Mouse (Mus musculus): ENCODE measurements around the gene Eif2ak4. TPM values are rescaled to one million over a fixed set of nuclear protein-coding genes. Genes with fewer than 3 reads are reported as not detected.

Eif2ak4 gene
- polyA plus RNA-seq, 1 experiment from 2014 or later, result 10.2 TPM

- H3K4me1 ChIP-seq (replicated peaks; ENCODE audit: control insufficient read depth, insufficient read depth, low read length), result no peaks in the 10 kb centered on the region
- H3K4me2 ChIP-seq (ENCODE audit: low read depth, low read length), result no peak overlapping the region
- no peak overlapping the region for H3K4me3 ChIP-seq (ENCODE audit: low read length)
- no peak overlapping the region for H3K9ac ChIP-seq (ENCODE audit: low read length)
- peaks cover 4% of the 10 kb centered on the region for H3K36me3 ChIP-seq (ENCODE audit: control insufficient read depth, insufficient read depth, low read length)
- 87% methylated on average over 12 of the region's 12 CpGs for whole genome bisulfite sequencing
- no peaks in the 10 kb centered on the region for H3K27me3 ChIP-seq (ENCODE audit: control insufficient read depth, insufficient read depth, low read depth, low read length)
- H3K27ac ChIP-seq (ENCODE audit: low read length), result no peak overlapping the region
- no peaks in the 10 kb centered on the region for H3K9me3 ChIP-seq (ENCODE audit: control insufficient read depth, low read length)
- ATAC-seq (ENCODE audit: low read depth), result no peak
These were observed 59.8 kb downstream of the Eif2ak4 start for GRCm38 (mm10) chr2:118448181-118448580.

- no peak overlapping the region for H3K4me3 ChIP-seq (ENCODE audit: low read length)
- no peaks in the 10 kb centered on the region for H3K27me3 ChIP-seq (ENCODE audit: control insufficient read depth, insufficient read depth, low read depth, low read length)
- no peak overlapping the region for H3K27ac ChIP-seq (ENCODE audit: low read length)
- ATAC-seq (ENCODE audit: low read depth), result no peak
- H3K4me2 ChIP-seq (ENCODE audit: low read depth, low read length), result no peak overlapping the region
- 88% methylated on average over 6 of the region's 6 CpGs for WGBS
- H3K4me1 ChIP-seq (replicated peaks; ENCODE audit: control insufficient read depth, insufficient read depth, low read length), result no peaks in the 10 kb centered on the region
- H3K9me3 ChIP-seq (ENCODE audit: control insufficient read depth, low read length), result no peaks in the 10 kb centered on the region
- H3K9ac ChIP-seq (ENCODE audit: low read length), result no peak overlapping the region
- H3K36me3 ChIP-seq (ENCODE audit: control insufficient read depth, insufficient read depth, low read length), result peaks cover 4% of the 10 kb centered on the region; the same call in 1 of the 2 replicates
These were observed 62.6 kb downstream of the Eif2ak4 start for GRCm38 (mm10) chr2:118451056-118451455.

GRCm38 (mm10) chr2:118457029-118457428, 68.6 kb downstream of the Eif2ak4 start:
- Histone ChIP-seq H3K9ac (ENCODE audit: low read length) (no peak overlapping the region), H3K4me3 (ENCODE audit: low read length) (no peak overlapping the region), H3K27ac (ENCODE audit: low read length) (no peak overlapping the region), H3K9me3 (ENCODE audit: control insufficient read depth, low read length) (no peaks in the 10 kb centered on the region), H3K36me3 (ENCODE audit: control insufficient read depth, insufficient read depth, low read length) (peaks cover 6% of the 10 kb centered on the region; the same call in 1 of the 2 replicates), H3K4me1 (replicated peaks; ENCODE audit: control insufficient read depth, insufficient read depth, low read length) (peaks cover 16% of the 10 kb centered on the region), H3K27me3 (ENCODE audit: control insufficient read depth, insufficient read depth, low read depth, low read length) (no peaks in the 10 kb centered on the region), H3K4me2 (ENCODE audit: low read depth, low read length) (no peak overlapping the region)
- WGBS, result 88% methylated on average over 3 of the region's 3 CpGs
- no peak for ATAC-seq (ENCODE audit: low read depth)

GRCm38 (mm10) chr2:118457463-118458261, 69.2 kb downstream of the Eif2ak4 start:
- H3K9me3 ChIP-seq (ENCODE audit: control insufficient read depth, low read length), result no peaks in the 10 kb centered on the region
- H3K4me2 ChIP-seq (ENCODE audit: low read depth, low read length), result no peak overlapping the region
- H3K4me3 ChIP-seq (ENCODE audit: low read length), result no peak overlapping the region
- 92% methylated on average over 13 of the region's 13 CpGs for WGBS
- H3K9ac ChIP-seq (ENCODE audit: low read length), result no peak overlapping the region
- H3K4me1 ChIP-seq (replicated peaks; ENCODE audit: control insufficient read depth, insufficient read depth, low read length), result peaks cover 17% of the 10 kb centered on the region
- no peak overlapping the region for H3K27ac ChIP-seq (ENCODE audit: low read length)
- H3K36me3 ChIP-seq (ENCODE audit: control insufficient read depth, insufficient read depth, low read length), result peaks cover 6% of the 10 kb centered on the region; the same call in 1 of the 2 replicates
- no peak for ATAC-seq (ENCODE audit: low read depth)
- H3K27me3 ChIP-seq (ENCODE audit: control insufficient read depth, insufficient read depth, low read depth, low read length), result no peaks in the 10 kb centered on the region

- H3K4me3 ChIP-seq (ENCODE audit: low read length), result no peak overlapping the region
- 41% methylated on average over 16 of the region's 16 CpGs for WGBS
- H3K9ac ChIP-seq (ENCODE audit: low read length), result no peak overlapping the region
- no peaks in the 10 kb centered on the region for H3K9me3 ChIP-seq (ENCODE audit: control insufficient read depth, low read length)
- peak; percentile 91 for ATAC-seq (ENCODE audit: low read depth)
- peaks cover 17% of the 10 kb centered on the region for H3K4me1 ChIP-seq (replicated peaks; ENCODE audit: control insufficient read depth, insufficient read depth, low read length)
- no peak overlapping the region for H3K4me2 ChIP-seq (ENCODE audit: low read depth, low read length)
- H3K27me3 ChIP-seq (ENCODE audit: control insufficient read depth, insufficient read depth, low read depth, low read length), result no peaks in the 10 kb centered on the region
- H3K36me3 ChIP-seq (ENCODE audit: control insufficient read depth, insufficient read depth, low read length), result peaks cover 10% of the 10 kb centered on the region; the same call in 1 of the 2 replicates
- H3K27ac ChIP-seq (ENCODE audit: low read length), result peak overlapping the region; percentile 74
These were observed 73.2 kb downstream of the Eif2ak4 start for GRCm38 (mm10) chr2:118461480-118462165.

- Histone ChIP-seq H3K36me3 (ENCODE audit: control insufficient read depth, insufficient read depth, low read length) (peaks cover 7% of the 10 kb centered on the region; the same call in 1 of the 2 replicates), H3K9ac (ENCODE audit: low read length) (no peak overlapping the region), H3K4me2 (ENCODE audit: low read depth, low read length) (no peak overlapping the region), H3K4me3 (ENCODE audit: low read length) (no peak overlapping the region), H3K27ac (ENCODE audit: low read length) (no peak overlapping the region), H3K27me3 (ENCODE audit: control insufficient read depth, insufficient read depth, low read depth, low read length) (no peaks in the 10 kb centered on the region), H3K4me1 (replicated peaks; ENCODE audit: control insufficient read depth, insufficient read depth, low read length) (peaks cover 17% of the 10 kb centered on the region), H3K9me3 (ENCODE audit: control insufficient read depth, low read length) (no peaks in the 10 kb centered on the region)
- no peak for ATAC-seq (ENCODE audit: low read depth)
- WGBS, result 73% methylated on average over 5 of the region's 5 CpGs
These were observed 75.1 kb downstream of the Eif2ak4 start for GRCm38 (mm10) chr2:118463480-118463879.

GRCm38 (mm10) chr2:118464450-118464849, 76.0 kb downstream of the Eif2ak4 start:
- Histone ChIP-seq H3K9me3 (ENCODE audit: control insufficient read depth, low read length) (no peaks in the 10 kb centered on the region), H3K27me3 (ENCODE audit: control insufficient read depth, insufficient read depth, low read depth, low read length) (no peaks in the 10 kb centered on the region), H3K27ac (ENCODE audit: low read length) (no peak overlapping the region), H3K4me2 (ENCODE audit: low read depth, low read length) (no peak overlapping the region), H3K36me3 (ENCODE audit: control insufficient read depth, insufficient read depth, low read length) (peaks cover 11% of the 10 kb centered on the region), H3K4me3 (ENCODE audit: low read length) (no peak overlapping the region), H3K4me1 (replicated peaks; ENCODE audit: control insufficient read depth, insufficient read depth, low read length) (peaks cover 17% of the 10 kb centered on the region), H3K9ac (ENCODE audit: low read length) (no peak overlapping the region)
- WGBS, result 59% methylated on average over 3 of the region's 3 CpGs
- no peak for ATAC-seq (ENCODE audit: low read depth)

GRCm38 (mm10) chr2:118465894-118466293, 77.5 kb downstream of the Eif2ak4 start:
- Histone ChIP-seq H3K27me3 (ENCODE audit: control insufficient read depth, insufficient read depth, low read depth, low read length) (no peaks in the 10 kb centered on the region), H3K4me3 (ENCODE audit: low read length) (no peak overlapping the region), H3K27ac (ENCODE audit: low read length) (no peak overlapping the region), H3K4me1 (replicated peaks; ENCODE audit: control insufficient read depth, insufficient read depth, low read length) (peaks cover 12% of the 10 kb centered on the region), H3K36me3 (ENCODE audit: control insufficient read depth, insufficient read depth, low read length) (peaks cover 18% of the 10 kb centered on the region), H3K9me3 (ENCODE audit: control insufficient read depth, low read length) (no peaks in the 10 kb centered on the region), H3K9ac (ENCODE audit: low read length) (no peak overlapping the region), H3K4me2 (ENCODE audit: low read depth, low read length) (no peak overlapping the region)
- WGBS, result 30% methylated on average over 2 of the region's 2 CpGs
- ATAC-seq (ENCODE audit: low read depth), result no peak

GRCm38 (mm10) chr2:118466601-118467000, 78.2 kb downstream of the Eif2ak4 start:
- WGBS, result 48% methylated on average over 1 of the region's 1 CpGs
- H3K4me3 ChIP-seq (ENCODE audit: low read length), result no peak overlapping the region
- peaks cover 25% of the 10 kb centered on the region for H3K36me3 ChIP-seq (ENCODE audit: control insufficient read depth, insufficient read depth, low read length)
- H3K27ac ChIP-seq (ENCODE audit: low read length), result no peak overlapping the region
- peaks cover 5% of the 10 kb centered on the region for H3K4me1 ChIP-seq (replicated peaks; ENCODE audit: control insufficient read depth, insufficient read depth, low read length)
- H3K9me3 ChIP-seq (ENCODE audit: control insufficient read depth, low read length), result no peaks in the 10 kb centered on the region
- no peak overlapping the region for H3K4me2 ChIP-seq (ENCODE audit: low read depth, low read length)
- H3K9ac ChIP-seq (ENCODE audit: low read length), result no peak overlapping the region
- ATAC-seq (ENCODE audit: low read depth), result no peak
- H3K27me3 ChIP-seq (ENCODE audit: control insufficient read depth, insufficient read depth, low read depth, low read length), result no peaks in the 10 kb centered on the region
